Mouse (Mus musculus) liver, embryonic 12.5 days (tissue): ENCODE results near the gene Prdm16. TPM values are rescaled to one million over a fixed set of nuclear protein-coding genes. Genes with fewer than 3 reads are reported as not detected.

Experiments
- ATAC-seq: fragments of 200-750 bp; cut with Nextera tagmentation; 2 replicates; pipeline ENCODE4 v1.8.0; 2017; ENCODE audit warnings: moderate number of reproducible peaks, mild to moderate bottlenecking, moderate library complexity
- H3K27ac ChIP-seq: fragments of 300-500 bp; sonication (generic); 2 replicates; pipeline ENCODE4 v1.5.1; 2016; ENCODE audit warnings: mild to moderate bottlenecking
- H3K27me3 ChIP-seq: fragments of 300-500 bp; sonication (generic); replicated peaks from 2 replicates; pipeline ENCODE4 v1.6.1; 2016; ENCODE audit warnings: mild to moderate bottlenecking, moderate library complexity
- H3K36me3 ChIP-seq: fragments of 300-500 bp; sonication (generic); 2 replicates; pipeline ENCODE4 v1.6.1; 2016; ENCODE audit warnings: mild to moderate bottlenecking, moderate library complexity
- H3K4me1 ChIP-seq: fragments of 300-500 bp; sonication (generic); 2 replicates; pipeline ENCODE4 v1.6.1; 2016
- H3K4me2 ChIP-seq: fragments of 300-500 bp; sonication (generic); 2 replicates; pipeline ENCODE4 v1.6.1; 2016; ENCODE audit warnings: mild to moderate bottlenecking, moderate library complexity
- H3K4me3 ChIP-seq: fragments of 300-500 bp; sonication (generic); 2 replicates; pipeline ENCODE4 v1.5.1; 2016; ENCODE audit warnings: mild to moderate bottlenecking, moderate library complexity
- H3K9ac ChIP-seq: fragments of 300-500 bp; sonication (generic); 2 replicates; pipeline ENCODE4 v1.6.1; 2016; ENCODE audit warnings: mild to moderate bottlenecking, moderate library complexity
- H3K9me3 ChIP-seq: fragments of 300-500 bp; sonication (generic); replicated peaks from 2 replicates; pipeline ENCODE4 v1.6.1; 2016; ENCODE audit warnings: mild to moderate bottlenecking, moderate library complexity
- WGBS: fragments of 180-500 bp; shearing (Covaris S2); methylation state at CpG from one replicate; pipeline ENCODE4 v1.1.7; 2016; ENCODE audit not compliant: insufficient replicate concordance; 5-methylcytosine and 5-hydroxymethylcytosine counted together
- polyA plus RNA-seq: library from polyadenylated mRNA; unstranded; fragments of >200 nt; fragmentation: Nextera tagmentation; extraction: Ambion mirVana; gene quantifications from 2 replicates; pipeline ENCODE4 v1.2.1, GENCODE M21; 2016

The Prdm16 gene
- polyA plus RNA-seq, 1 experiment from 2014 or later, result 2.4 TPM

DNA sequence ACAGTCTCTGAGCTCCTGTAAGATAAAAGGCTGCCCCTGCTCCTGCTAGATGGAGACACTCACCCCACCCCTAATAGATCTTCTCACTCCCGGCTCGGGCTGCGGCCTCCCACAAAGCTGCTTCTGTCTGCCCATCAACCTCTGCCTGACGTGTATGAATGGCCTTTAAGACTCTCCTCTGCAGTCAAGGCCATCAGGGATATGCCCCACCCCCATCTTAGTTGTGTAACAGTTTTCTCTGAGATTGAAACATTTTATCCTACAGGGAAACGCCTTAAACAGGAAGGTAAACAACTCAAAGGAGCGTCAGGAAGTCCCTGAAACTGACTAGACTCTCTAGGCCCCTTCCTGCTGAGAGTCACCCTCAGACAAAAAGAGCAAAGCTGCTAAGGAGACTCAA is 24.6 kb upstream of the Prdm16 start:
- no peaks in the 10 kb centered on the region for H3K9me3 ChIP-seq
- no peak overlapping the region for H3K4me2 ChIP-seq
- peaks cover 23% of the 10 kb centered on the region for H3K27me3 ChIP-seq
- 47% methylated on average over 6 of the region's 6 CpGs for WGBS
- no peaks in the 10 kb centered on the region for H3K36me3 ChIP-seq
- H3K4me3 ChIP-seq, result no peak overlapping the region
- H3K27ac ChIP-seq, result no peak overlapping the region
- no peak for ATAC-seq
- no peak overlapping the region for H3K9ac ChIP-seq
- H3K4me1 ChIP-seq, result no peaks in the 10 kb centered on the region

- no peak overlapping the region for H3K27ac ChIP-seq
- H3K4me2 ChIP-seq, result no peak overlapping the region
- H3K9ac ChIP-seq, result no peak overlapping the region
- no peak overlapping the region for H3K4me3 ChIP-seq
- H3K4me1 ChIP-seq, result no peaks in the 10 kb centered on the region
- no peaks in the 10 kb centered on the region for H3K9me3 ChIP-seq
- peaks cover 19% of the 10 kb centered on the region for H3K27me3 ChIP-seq
- H3K36me3 ChIP-seq, result no peaks in the 10 kb centered on the region
- no peak for ATAC-seq
These were observed 23.4 kb upstream of the Prdm16 start for GRCm38 (mm10) chr4:154660025-154660424.

GRCm38 (mm10) chr4:154655134-154655910 is 18.6 kb upstream of the Prdm16 start:
- 56% methylated on average over 15 of the region's 15 CpGs for WGBS
- no peak for ATAC-seq

GRCm38 (mm10) chr4:154652494-154652893 is 15.8 kb upstream of the Prdm16 start:
- ATAC-seq, result no peak
- 17% methylated on average over 5 of the region's 5 CpGs for WGBS
- no peaks in the 10 kb centered on the region for H3K36me3 ChIP-seq
- no peaks in the 10 kb centered on the region for H3K9me3 ChIP-seq
- peaks cover 34% of the 10 kb centered on the region for H3K27me3 ChIP-seq
- H3K4me2 ChIP-seq, result no peak overlapping the region
- H3K4me3 ChIP-seq, result no peak overlapping the region
- H3K27ac ChIP-seq, result no peak overlapping the region
- no peak overlapping the region for H3K9ac ChIP-seq
- no peaks in the 10 kb centered on the region for H3K4me1 ChIP-seq

More at GRCm38 (mm10) chr4:154655134-154655910, 18.6 kb upstream of the Prdm16 start:
- no peak overlapping the region for H3K4me2 ChIP-seq
- H3K36me3 ChIP-seq, result no peaks in the 10 kb centered on the region
- H3K4me3 ChIP-seq, result no peak overlapping the region
- H3K27me3 ChIP-seq, result peaks cover 30% of the 10 kb centered on the region
- H3K27ac ChIP-seq, result no peak overlapping the region
- H3K9ac ChIP-seq, result no peak overlapping the region
- no peaks in the 10 kb centered on the region for H3K4me1 ChIP-seq
- H3K9me3 ChIP-seq, result no peaks in the 10 kb centered on the region

DNA sequence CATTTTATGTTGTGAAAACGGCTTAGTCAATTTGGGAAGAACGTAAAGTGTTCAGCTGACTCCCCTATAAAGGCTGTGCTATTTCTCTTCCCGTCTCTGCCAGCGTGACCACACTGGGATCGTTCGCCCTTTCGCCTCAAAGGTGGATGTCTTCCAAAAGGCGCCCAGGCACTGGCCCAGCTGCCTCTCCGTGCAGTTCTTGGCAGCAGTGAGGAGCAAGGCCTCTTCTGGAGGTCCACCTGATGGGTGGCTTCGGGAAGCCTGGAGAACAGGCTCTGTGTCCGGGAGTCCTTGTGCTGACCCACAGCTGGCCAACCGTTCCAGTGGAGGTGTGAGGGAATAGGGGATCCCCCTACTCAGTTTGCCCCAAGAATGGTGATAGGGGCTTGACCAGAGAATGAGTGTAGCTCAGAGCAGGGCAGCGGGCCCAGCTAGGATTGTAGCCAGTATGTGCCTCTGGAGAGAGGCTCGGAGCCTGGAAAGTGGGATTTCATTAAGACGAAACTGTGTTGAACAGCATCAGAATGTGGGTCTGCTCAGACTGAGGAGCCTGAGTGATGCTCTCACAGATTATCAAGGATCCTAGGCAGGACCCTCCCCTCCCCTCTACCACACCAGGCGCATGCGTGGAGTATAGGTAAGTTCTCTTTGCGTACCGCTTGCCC is 12.5 kb upstream of the Prdm16 start:
- peaks cover 59% of the 10 kb centered on the region for H3K27me3 ChIP-seq
- H3K4me2 ChIP-seq, result no peak overlapping the region
- H3K4me1 ChIP-seq, result no peaks in the 10 kb centered on the region
- no peak overlapping the region for H3K4me3 ChIP-seq
- ATAC-seq, result no peak
- no peak overlapping the region for H3K9ac ChIP-seq
- no peaks in the 10 kb centered on the region for H3K9me3 ChIP-seq
- H3K36me3 ChIP-seq, result no peaks in the 10 kb centered on the region
- no peak overlapping the region for H3K27ac ChIP-seq
- WGBS, result 67% methylated on average over 19 of the region's 19 CpGs

- H3K4me1 ChIP-seq, result no peaks in the 10 kb centered on the region
- no peaks in the 10 kb centered on the region for H3K36me3 ChIP-seq
- no peak overlapping the region for H3K4me2 ChIP-seq
- ATAC-seq, result no peak
- H3K27ac ChIP-seq, result no peak overlapping the region
- no peak overlapping the region for H3K4me3 ChIP-seq
- H3K9me3 ChIP-seq, result no peaks in the 10 kb centered on the region
- H3K9ac ChIP-seq, result no peak overlapping the region
- 3% methylated on average over 6 of the region's 6 CpGs for WGBS
- H3K27me3 ChIP-seq, result peaks cover 97% of the 10 kb centered on the region
These were observed 5.8 kb upstream of the Prdm16 start for GRCm38 (mm10) chr4:154642496-154642895.

- Histone ChIP-seq H3K36me3 (no peaks in the 10 kb centered on the region), H3K4me1 (0 out of 2 replicates have a peak, but pooled peaks cover 5% of the 10 kb centered on the region), H3K27me3 (peaks cover 97% of the 10 kb centered on the region), H3K27ac (no peak overlapping the region), H3K4me3 (no peak overlapping the region), H3K9me3 (no peaks in the 10 kb centered on the region), H3K4me2 (peak overlapping the region; percentile 6; the same call in 1 of the 2 replicates), H3K9ac (no peak overlapping the region)
- 2% methylated on average over 32 of the region's 32 CpGs for WGBS
- ATAC-seq, result no peak
These were observed 4.8 kb upstream of the Prdm16 start for GRCm38 (mm10) chr4:154641296-154642110.

GRCm38 (mm10) chr4:154640443-154641295 is 4.0 kb upstream of the Prdm16 start:
- Histone ChIP-seq H3K4me2 (no peak overlapping the region), H3K27me3 (peaks cover 97% of the 10 kb centered on the region), H3K36me3 (no peaks in the 10 kb centered on the region), H3K9ac (no peak overlapping the region), H3K27ac (no peak overlapping the region), H3K9me3 (no peaks in the 10 kb centered on the region), H3K4me3 (no peak overlapping the region), H3K4me1 (0 out of 2 replicates have a peak, but pooled peaks cover 5% of the 10 kb centered on the region)
- 7% methylated on average over 20 of the region's 20 CpGs for WGBS
- no peak for ATAC-seq

GRCm38 (mm10) chr4:154639591-154640442 is 3.1 kb upstream of the Prdm16 start:
- no peaks in the 10 kb centered on the region for H3K9me3 ChIP-seq
- no peak overlapping the region for H3K27ac ChIP-seq
- H3K27me3 ChIP-seq, result peaks cover 100% of the 10 kb centered on the region
- no peak overlapping the region for H3K9ac ChIP-seq
- 0 out of 2 replicates have a peak, but pooled peaks cover 12% of the 10 kb centered on the region for H3K4me1 ChIP-seq
- no peaks in the 10 kb centered on the region for H3K36me3 ChIP-seq
- H3K4me3 ChIP-seq, result no peak overlapping the region
- no peak for ATAC-seq
- H3K4me2 ChIP-seq, result no peak overlapping the region
- WGBS, result 6% methylated on average over 13 of the region's 13 CpGs

DNA sequence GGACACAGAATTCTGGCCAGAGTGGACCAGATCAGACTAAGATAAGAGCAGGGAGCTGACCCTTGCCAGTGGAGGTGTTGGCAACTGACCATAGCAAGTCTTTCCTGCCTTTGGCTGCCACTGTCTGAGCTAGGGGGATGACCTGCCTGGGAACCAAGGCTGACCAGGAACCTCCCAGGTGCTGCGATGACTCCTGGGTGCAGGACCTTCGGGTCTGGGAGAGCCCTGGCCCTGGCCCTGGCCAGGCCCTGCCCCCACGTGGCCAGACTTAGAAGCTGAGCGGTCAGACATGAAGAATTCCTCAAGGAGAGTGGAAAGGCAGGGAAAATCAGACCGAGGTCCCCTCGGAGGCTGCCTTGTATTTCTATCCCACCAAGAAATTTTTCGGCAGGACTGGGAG is 2.5 kb upstream of the Prdm16 start:
- Histone ChIP-seq H3K9me3 (no peaks in the 10 kb centered on the region), H3K4me3 (no peak overlapping the region), H3K4me2 (no peak overlapping the region), H3K4me1 (0 out of 2 replicates have a peak, but pooled peaks cover 13% of the 10 kb centered on the region), H3K27ac (no peak overlapping the region), H3K36me3 (no peaks in the 10 kb centered on the region), H3K9ac (no peak overlapping the region), H3K27me3 (peaks cover 100% of the 10 kb centered on the region)
- WGBS, result 6% methylated on average over 7 of the region's 7 CpGs
- no peak for ATAC-seq
